Mouse (Mus musculus): Measurements from ENCODE around the gene Slc39a2.

DNA sequence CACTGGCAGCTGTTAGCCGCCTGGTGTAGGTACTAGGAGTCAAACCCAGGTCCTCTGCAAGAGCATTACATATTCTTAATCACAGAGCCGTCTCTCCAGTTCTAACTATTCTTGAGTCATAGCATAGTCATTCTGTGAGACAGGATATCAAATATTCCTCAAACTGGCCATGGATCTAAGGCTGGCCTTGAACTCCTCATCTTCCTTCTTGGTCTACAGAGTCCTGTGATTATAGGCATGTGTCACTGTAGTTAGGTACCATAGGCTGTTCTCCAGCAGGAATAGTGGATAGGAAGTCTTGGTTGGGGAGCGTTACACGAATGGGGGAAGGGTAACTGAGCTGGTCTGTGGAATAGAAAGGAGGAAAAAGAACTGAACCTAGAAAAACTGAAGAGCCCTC is 23.9 kb downstream of the Slc39a2 start:
- no peak for TF ChIP-seq CTCF (IDR thresholded peaks at IDR 0.05; ENCODE audit: extremely low read depth, insufficient read length, insufficient replicate concordance, low read depth, low read length)
- no peak for TF ChIP-seq POLR2A (IDR thresholded peaks at IDR 0.05; ENCODE audit: low read depth, low read length)
